Mouse (Mus musculus): ENCODE results near the gene Sec61a1.

The Sec61a1 gene

GRCm38 (mm10) chr6:88465181-88465920, 53.4 kb downstream of the Sec61a1 start, which contains the start of gene Ruvbl1:
Gene Ruvbl1, plus strand, starts transcription at chr6:88465409.
- DNase-seq (ENCODE audit: extremely low read depth, insufficient read length, low spot score) = peak; percentile 86

- no peak for DNase-seq (ENCODE audit: extremely low read depth, insufficient read length, low spot score)
These were observed 64.2 kb downstream of the Sec61a1 start for GRCm38 (mm10) chr6:88454545-88454944.
